Mouse (Mus musculus) brain, adult 2 months (tissue): Measurements from ENCODE around the gene Gm14496.
"Not testable (repeated sequence)": the region's sequence is repeated elsewhere in the genome, so short reads cannot be mapped to it uniquely, and the experiment has no call there.

Experiments used
- DNase-seq: peaks from one replicate; pipeline ENCODE4 v3.0.0; 2011; ENCODE audit warnings: low read depth, low spot score

Gene Gm14496

DNA sequence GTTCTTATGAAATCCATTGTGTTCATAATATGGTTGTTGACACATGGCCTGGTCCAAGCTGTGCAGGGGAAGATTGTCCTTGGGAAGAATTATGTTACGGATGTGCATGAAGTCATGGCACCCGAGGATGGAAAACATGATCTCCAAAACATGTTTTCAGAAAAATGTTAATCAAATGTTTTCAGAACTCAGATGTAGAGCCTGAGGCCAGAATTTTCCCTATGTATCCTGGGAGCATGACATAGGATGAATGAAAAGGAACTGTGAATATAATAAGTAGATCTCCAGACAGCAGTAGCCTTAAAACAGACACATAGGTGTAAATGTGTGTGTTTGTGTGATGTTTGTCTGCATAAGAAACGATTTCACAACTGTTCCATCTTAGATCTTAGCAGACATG lies at the start of gene Gm14496:
TSS of gene Gm14496 (plus strand) at position 301 of the 400 bp plus-strand sequence.
- no peak for DNase-seq

DNA sequence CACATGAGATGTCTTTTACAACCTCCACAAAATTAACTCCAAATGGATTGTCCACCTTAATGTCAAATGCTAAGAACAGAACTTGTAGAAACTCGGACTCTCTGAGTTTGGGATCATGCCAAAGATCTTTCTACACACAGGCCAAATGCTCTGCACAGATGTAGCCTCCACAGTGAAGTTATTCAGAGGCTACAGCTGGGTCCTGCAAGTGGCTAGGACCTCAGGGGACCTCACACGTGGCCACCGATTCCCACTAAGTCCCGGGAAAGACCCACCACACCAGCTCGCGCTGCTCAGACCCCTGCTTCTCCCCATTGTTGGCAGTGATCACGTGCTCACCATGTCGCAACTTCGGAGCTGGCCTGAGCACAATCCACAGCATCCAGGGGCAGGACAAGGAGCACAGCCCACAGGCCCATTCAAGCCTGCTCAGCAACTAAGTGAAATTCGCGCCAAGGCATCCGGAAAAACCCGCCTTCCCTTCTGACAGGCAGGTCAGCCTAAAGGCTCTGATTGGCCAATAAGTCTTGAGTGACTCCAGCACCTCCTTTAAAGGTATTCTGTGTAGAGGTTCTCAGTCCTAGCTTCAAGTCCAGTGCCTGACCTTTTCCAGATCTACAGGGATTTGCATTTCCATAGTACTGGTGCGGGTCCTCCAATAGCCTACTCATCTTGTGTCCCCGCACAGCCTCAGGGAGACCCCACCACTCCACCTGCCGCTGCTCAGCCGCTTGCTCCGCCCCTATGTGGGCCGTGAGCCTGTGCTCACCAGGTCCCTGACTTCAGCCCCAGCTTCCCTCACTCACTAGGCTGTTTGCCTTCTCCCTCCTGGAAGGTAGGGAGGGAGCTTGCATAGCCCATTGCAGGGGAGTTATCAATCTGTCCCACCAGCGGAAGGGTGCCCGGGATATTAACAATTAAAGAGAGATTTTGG lies 37.9 kb upstream of the Gm14496 start:
- DNase-seq: not testable (repeated sequence)

DNA sequence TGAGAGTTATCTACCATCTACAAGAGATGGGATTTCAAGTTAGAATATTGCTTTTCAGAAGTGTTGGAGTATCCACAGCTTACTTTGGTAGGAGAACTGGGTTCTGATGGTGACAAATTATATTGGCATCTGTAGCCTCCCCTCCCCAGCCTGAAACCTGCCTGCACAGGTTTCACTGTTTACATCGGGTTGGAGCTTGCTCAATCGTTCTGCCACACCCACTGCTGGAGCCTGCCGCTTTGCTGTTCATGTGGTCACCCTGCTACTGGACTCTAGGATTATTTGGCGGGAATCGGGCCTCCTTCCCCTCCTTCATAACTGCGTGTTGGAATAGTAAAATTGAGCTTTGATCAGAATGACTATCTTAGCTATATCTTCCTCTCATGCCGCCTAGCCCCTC lies 22.5 kb upstream of the Gm14496 start:
- no peak for DNase-seq

DNA sequence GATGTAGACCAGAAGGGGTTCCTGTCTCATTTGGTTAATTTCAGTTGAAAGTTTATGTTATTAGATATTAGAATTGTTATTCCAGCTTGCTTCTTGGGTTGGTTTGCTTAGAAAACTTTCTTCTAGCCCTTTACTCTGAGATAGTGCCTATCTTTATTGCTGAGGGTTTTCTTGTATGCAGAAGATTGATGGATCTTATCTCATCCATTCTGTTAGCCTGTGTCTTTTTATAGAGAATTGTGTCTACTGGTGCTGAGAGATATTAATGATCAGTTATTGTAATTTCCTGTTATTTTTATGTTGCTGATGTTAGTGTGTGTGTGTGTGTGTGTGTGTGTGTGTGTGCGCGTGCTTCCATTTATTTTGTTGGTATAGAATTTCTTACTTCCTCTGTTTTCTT lies 21.7 kb upstream of the Gm14496 start:
- DNase-seq: no peak

DNA sequence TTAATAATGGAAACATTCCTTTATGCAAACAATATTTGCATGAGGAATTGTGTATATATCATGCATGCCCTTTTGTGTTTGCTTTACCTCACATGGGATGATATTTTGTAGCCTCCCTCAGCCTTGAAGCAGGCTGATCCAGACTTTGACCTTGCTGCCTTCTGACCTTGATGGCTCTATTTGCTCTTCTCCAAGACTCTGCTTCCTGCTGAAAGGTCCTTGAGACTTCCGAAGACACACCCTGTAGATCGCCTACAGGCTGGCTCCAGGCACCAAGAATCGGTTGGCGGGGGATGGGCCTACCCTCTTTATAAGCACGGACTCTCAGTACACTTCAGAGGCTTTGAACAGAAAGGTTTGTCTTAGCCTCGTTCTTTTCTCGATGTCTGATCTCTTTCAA lies 9.0 kb upstream of the Gm14496 start:
- not testable (repeated sequence) for DNase-seq
